Mouse (Mus musculus) embryo, embryonic 11 days (tissue): ENCODE data around the gene Lipo3.
"Not testable (repeated sequence)": the region's sequence is repeated elsewhere in the genome, so short reads cannot be mapped to it uniquely, and the experiment has no call there.

Source experiments
- DNase-seq: peaks from one replicate; pipeline ENCODE4 v3.0.0-alpha.2; 2015

Gene Lipo3

GRCm38 (mm10) chr19:33761287-33762086, at the start of gene Lipo3:
Lipo3 (minus strand) TSS chr19:33761951.
- peak; percentile 20 for DNase-seq

- DNase-seq, result not testable (repeated sequence)
Observed at GRCm38 (mm10) chr19:33787359-33787758, 25.6 kb upstream of the Lipo3 start, which contains the start of gene Lipo1. Lipo1 (minus strand) TSS chr19:33787459.

GRCm38 (mm10) chr19:33786576-33787277, 25.0 kb upstream of the Lipo3 start:
- DNase-seq, result no peak

- DNase-seq, result not testable (repeated sequence)
Observed at GRCm38 (mm10) chr19:33751259-33751658, 10.5 kb downstream of the Lipo3 start, which contains the start of gene Lipo2. Lipo2 (minus strand) TSS chr19:33751359.

GRCm38 (mm10) chr19:33625152-33625551, 136.6 kb downstream of the Lipo3 start, which contains the start of gene Gm8978:
Gm8978 (minus strand) TSS chr19:33625252.
- not testable (repeated sequence) for DNase-seq

- peak; percentile 83 for DNase-seq
Observed at GRCm38 (mm10) chr19:33589626-33590302, 172.0 kb downstream of the Lipo3 start.

GRCm38 (mm10) chr19:33568551-33568950, 193.2 kb downstream of the Lipo3 start:
- not testable (repeated sequence) for DNase-seq

- no peak for DNase-seq
Observed at GRCm38 (mm10) chr19:33517680-33518079, 244.1 kb downstream of the Lipo3 start, which contains the start of gene Lipo4. Lipo4 (minus strand) TSS chr19:33517780.
